Mouse (Mus musculus) cerebellum, adult 9-10 months (tissue): ENCODE measurements around the gene Lcn11.

ENCODE experiments used
- DNase-seq: peaks from one replicate; pipeline ENCODE4 v3.0.0; 2022

Gene Lcn11

GRCm38 (mm10) chr2:25828344-25828947 is 51.6 kb downstream of the Lcn11 start:
- DNase-seq = no peak
